Mouse (Mus musculus) hindbrain, embryonic 12.5 days (tissue): Measurements from ENCODE around the gene Specc1. TPM values are rescaled to one million over a fixed set of nuclear protein-coding genes. Genes with fewer than 3 reads are reported as not detected.

Experiments used
- ATAC-seq: fragments of 200-750 bp; cut with Nextera tagmentation; 2 replicates; pipeline ENCODE4 v1.8.0; 2017; ENCODE audit warnings: moderate TSS enrichment; ENCODE audit not compliant: low FRiP score
- H3K27ac ChIP-seq: fragments of 300-500 bp; sonication (generic); 2 replicates; pipeline ENCODE4 v1.5.1; 2016; ENCODE audit warnings: mild to moderate bottlenecking
- H3K27me3 ChIP-seq: fragments of 300-500 bp; sonication (generic); 2 replicates; pipeline ENCODE4 v1.6.1; 2016; ENCODE audit warnings: mild to moderate bottlenecking
- H3K36me3 ChIP-seq: fragments of 300-500 bp; sonication (generic); 2 replicates; pipeline ENCODE4 v1.6.1; 2016; ENCODE audit warnings: mild to moderate bottlenecking
- H3K4me1 ChIP-seq: fragments of 300-500 bp; sonication (generic); 2 replicates; pipeline ENCODE4 v1.6.1; 2016
- H3K4me2 ChIP-seq: fragments of 300-500 bp; sonication (generic); replicated peaks from 2 replicates; pipeline ENCODE4 v1.6.1; 2016; ENCODE audit warnings: mild to moderate bottlenecking
- H3K4me3 ChIP-seq: fragments of 300-500 bp; sonication (generic); 2 replicates; pipeline ENCODE4 v1.5.1; 2016; ENCODE audit warnings: mild to moderate bottlenecking
- H3K9ac ChIP-seq: fragments of 300-500 bp; sonication (generic); 2 replicates; pipeline ENCODE4 v1.6.1; 2016; ENCODE audit warnings: mild to moderate bottlenecking, moderate library complexity
- H3K9me3 ChIP-seq: fragments of 300-500 bp; sonication (generic); replicated peaks from 2 replicates; pipeline ENCODE4 v1.6.1; 2016; ENCODE audit warnings: mild to moderate bottlenecking
- WGBS: fragments of 180-500 bp; shearing (Covaris S2); methylation state at CpG from one replicate; pipeline ENCODE4 v1.1.7; 2016; 5-methylcytosine and 5-hydroxymethylcytosine counted together
- polyA plus RNA-seq: library from polyadenylated mRNA; unstranded; fragments of >200 nt; fragmentation: Nextera tagmentation; extraction: Ambion mirVana; gene quantifications from 2 replicates; pipeline ENCODE4 v1.2.1, GENCODE M21; 2016

Gene Specc1
- polyA plus RNA-seq, 1 experiment from 2014 or later, result 15.7 TPM

DNA sequence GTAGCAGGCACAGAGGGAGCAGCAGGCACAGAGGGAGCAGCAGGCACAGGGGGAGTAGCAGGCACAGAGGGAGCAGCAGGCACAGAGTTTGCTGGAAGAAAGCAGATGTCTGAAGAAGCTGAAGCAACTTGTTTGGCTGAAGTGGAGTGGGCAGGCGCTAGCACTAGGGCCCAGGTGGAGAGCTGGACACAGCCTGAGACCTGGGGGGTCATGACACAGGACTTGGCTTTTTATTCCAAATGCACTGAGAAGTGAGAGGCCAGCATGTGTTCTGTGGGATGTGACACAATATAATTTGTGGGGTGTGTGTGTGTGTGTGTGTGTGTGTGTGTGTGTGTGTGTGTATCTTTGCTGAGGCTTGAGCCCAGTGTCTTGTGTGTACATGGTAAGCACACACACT, 64.3 kb downstream of the Specc1 start:
- Histone ChIP-seq H3K4me3 (no peak overlapping the region), H3K4me1 (peaks cover 8% of the 10 kb centered on the region), H3K27me3 (no peaks in the 10 kb centered on the region), H3K9ac (no peak overlapping the region), H3K36me3 (no peaks in the 10 kb centered on the region), H3K4me2 (no peak overlapping the region), H3K27ac (no peak overlapping the region), H3K9me3 (no peaks in the 10 kb centered on the region)
- ATAC-seq, result no peak
- WGBS, result 83% methylated on average over 1 of the region's 1 CpGs

DNA sequence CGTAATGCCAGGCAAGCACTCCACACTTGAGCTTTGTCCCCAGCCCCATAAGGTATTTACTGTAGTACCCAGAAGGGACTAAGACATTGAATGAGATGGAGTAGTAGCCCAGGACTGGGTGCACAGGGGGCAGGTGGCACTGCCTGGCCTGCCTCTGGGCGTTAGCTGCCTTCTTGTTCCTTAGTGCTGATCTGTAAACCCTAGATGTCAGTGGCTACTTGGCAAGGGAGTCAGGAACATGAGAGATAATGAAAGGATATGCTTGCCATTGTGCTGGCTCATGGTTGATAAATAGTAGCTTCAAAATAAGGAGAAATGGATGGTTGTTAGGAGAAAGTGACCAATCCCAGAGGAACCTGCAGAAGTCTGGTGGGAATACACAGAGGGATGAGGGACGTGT, 65.5 kb downstream of the Specc1 start:
- Histone ChIP-seq H3K4me1 (peaks cover 8% of the 10 kb centered on the region), H3K27me3 (no peaks in the 10 kb centered on the region), H3K36me3 (no peaks in the 10 kb centered on the region), H3K4me2 (no peak overlapping the region), H3K4me3 (no peak overlapping the region), H3K27ac (no peak overlapping the region), H3K9me3 (no peaks in the 10 kb centered on the region), H3K9ac (no peak overlapping the region)
- 93% methylated on average over 3 of the region's 3 CpGs for WGBS
- ATAC-seq, result no peak

DNA sequence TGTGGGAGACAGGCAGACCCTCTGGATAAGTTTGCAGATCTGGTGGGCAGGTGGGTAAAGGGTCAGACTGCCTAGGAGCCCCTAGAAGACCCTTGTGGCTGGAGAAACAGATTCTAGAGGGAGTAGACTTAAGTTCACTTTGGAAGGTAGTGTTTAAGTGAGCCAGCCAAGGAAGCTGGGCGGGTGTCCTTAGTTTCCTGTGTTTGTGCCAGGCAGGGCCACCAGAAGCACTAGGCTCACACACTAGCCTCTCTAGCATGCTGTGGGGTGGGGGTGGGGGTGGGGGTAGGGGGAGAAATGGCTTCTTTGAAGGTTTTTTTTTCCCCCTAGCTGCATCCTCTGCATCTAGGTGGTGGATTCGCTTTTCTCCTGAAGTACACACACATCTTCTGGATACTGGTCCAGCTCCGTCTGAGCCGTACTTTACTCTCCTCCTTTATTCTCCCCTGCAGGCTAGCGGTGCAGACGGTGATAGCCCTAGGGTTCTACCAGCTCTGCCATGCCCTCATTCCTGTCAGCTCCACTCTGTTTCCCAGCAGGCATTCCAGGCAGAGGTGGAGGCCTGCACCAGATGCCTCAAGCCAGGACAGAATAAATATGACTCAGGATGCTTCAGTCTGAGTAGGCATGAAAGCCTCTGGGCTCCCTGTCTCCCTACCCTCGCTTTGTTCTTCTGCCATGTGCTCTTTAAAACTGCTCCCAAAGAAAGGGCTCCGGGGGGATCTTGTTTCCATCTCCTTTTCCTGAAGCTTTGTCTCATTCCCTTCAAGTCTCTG, 66.3 kb downstream of the Specc1 start:
- Histone ChIP-seq H3K9ac (no peak overlapping the region), H3K27me3 (no peaks in the 10 kb centered on the region), H3K4me2 (no peak overlapping the region), H3K9me3 (no peaks in the 10 kb centered on the region), H3K27ac (no peak overlapping the region), H3K36me3 (no peaks in the 10 kb centered on the region), H3K4me3 (no peak overlapping the region), H3K4me1 (peaks cover 8% of the 10 kb centered on the region)
- no peak for ATAC-seq
- 70% methylated on average over 8 of the region's 8 CpGs for WGBS

DNA sequence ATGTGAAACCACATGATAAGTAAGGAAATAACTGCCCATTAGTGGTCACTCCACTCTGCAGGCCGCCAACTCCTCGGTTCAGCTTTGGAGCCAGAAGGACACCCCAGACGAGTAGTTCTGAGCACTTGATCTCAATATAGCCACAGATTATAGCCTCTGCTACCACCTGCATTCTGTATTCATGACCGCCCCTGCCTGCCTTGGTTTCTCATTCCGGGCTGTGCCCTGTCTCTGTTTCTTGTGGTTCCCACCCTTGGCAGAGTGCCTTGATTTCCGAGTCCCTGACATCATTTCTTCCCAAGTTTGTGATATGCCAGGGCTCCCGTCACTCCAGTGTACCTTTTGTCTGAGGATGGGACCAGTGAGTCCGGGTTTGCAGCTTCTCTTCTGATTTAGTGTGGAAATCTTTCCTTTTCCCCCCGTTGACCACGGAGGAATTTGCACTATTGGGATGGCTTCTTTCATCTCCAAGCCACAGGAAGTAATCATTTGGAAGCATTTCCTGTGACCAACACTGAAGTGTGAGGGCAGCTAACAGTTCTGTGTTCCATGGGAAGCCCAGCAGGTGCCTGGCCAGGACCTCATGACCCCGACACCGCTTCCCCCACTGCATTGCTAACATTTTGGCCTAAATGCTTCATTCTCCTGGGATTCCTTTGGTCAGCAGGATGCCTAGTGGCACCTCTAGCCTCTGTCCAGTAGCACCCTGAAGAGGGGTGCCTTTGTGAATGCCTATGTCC, 67.1 kb downstream of the Specc1 start:
- H3K4me3 ChIP-seq, result no peak overlapping the region
- H3K27ac ChIP-seq, result peak overlapping the region; percentile 60
- H3K4me1 ChIP-seq, result peaks cover 8% of the 10 kb centered on the region
- H3K9me3 ChIP-seq, result no peaks in the 10 kb centered on the region
- ATAC-seq, result no peak
- 84% methylated on average over 12 of the region's 12 CpGs for WGBS
- no peak overlapping the region for H3K4me2 ChIP-seq
- H3K9ac ChIP-seq, result no peak overlapping the region
- no peaks in the 10 kb centered on the region for H3K36me3 ChIP-seq
- H3K27me3 ChIP-seq, result no peaks in the 10 kb centered on the region

DNA sequence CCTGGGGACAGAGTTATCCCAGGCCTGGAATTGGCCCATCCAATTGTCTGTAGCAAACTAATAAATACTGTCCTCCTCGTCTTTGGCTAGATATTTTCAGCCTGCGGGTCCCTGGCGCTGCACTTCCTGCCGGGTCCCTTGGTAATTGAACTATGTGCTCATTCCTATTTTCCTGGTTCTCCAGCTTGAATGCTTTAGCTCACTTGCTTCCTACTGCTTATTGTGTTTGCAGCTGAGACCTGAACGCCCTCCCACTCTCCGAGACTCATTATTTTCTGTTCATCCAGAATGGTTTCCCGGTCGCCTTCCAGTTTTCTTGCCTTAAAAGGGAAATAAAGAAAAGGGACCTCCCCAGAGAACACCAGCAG, 67.7 kb downstream of the Specc1 start:
- no peak overlapping the region for H3K4me2 ChIP-seq
- ATAC-seq, result no peak
- peaks cover 8% of the 10 kb centered on the region for H3K4me1 ChIP-seq
- H3K36me3 ChIP-seq, result no peaks in the 10 kb centered on the region
- H3K27ac ChIP-seq, result peak overlapping the region; percentile 60
- H3K27me3 ChIP-seq, result no peaks in the 10 kb centered on the region
- no peak overlapping the region for H3K4me3 ChIP-seq
- H3K9ac ChIP-seq, result no peak overlapping the region
- 43% methylated on average over 8 of the region's 8 CpGs for WGBS
- no peaks in the 10 kb centered on the region for H3K9me3 ChIP-seq

DNA sequence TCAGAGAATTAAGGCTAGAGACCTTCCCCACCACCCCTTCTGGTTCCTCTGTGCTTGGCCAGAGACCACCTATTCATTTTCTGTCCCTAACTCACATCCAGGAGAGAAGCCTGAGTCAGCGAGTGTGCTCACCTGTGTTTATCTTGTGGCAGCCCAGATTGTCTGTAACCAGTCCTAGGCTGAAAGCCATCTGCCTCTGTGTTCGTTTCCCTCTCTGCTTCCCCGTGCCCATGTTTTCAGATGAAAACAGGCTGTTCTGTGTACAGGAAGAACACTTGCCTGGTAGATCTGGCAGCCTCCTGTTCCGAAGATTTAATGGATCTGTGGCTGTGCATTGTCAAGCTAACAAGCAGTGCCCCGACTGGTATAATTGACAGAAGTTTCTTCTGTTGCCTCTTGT, 68.4 kb downstream of the Specc1 start:
- no peaks in the 10 kb centered on the region for H3K36me3 ChIP-seq
- no peak overlapping the region for H3K9ac ChIP-seq
- no peak overlapping the region for H3K4me2 ChIP-seq
- 78% methylated on average over 5 of the region's 5 CpGs for WGBS
- H3K27ac ChIP-seq, result no peak overlapping the region
- H3K9me3 ChIP-seq, result no peaks in the 10 kb centered on the region
- no peak for ATAC-seq
- H3K27me3 ChIP-seq, result no peaks in the 10 kb centered on the region
- H3K4me1 ChIP-seq, result peaks cover 11% of the 10 kb centered on the region
- H3K4me3 ChIP-seq, result no peak overlapping the region

DNA sequence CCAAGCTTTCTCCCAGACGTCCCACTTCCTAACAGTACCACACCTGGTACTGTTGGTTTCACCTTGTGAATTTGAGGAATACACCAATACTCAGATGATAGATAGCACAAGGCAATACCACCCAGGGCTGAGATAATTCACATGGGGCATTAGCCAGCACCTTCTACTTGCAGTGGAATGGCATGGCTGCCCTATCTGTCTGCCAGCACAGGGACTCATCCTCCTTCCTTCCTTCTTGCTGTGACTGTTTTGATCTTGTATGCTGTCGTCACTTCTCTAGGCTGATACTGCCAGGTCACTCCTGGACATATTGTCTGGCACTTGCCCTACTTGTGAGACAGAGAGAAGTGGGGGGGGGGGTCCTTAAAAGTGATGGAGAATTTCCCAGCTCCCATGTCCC, 69.2 kb downstream of the Specc1 start:
- no peak overlapping the region for H3K4me2 ChIP-seq
- WGBS, result 91% methylated on average over 2 of the region's 2 CpGs

DNA sequence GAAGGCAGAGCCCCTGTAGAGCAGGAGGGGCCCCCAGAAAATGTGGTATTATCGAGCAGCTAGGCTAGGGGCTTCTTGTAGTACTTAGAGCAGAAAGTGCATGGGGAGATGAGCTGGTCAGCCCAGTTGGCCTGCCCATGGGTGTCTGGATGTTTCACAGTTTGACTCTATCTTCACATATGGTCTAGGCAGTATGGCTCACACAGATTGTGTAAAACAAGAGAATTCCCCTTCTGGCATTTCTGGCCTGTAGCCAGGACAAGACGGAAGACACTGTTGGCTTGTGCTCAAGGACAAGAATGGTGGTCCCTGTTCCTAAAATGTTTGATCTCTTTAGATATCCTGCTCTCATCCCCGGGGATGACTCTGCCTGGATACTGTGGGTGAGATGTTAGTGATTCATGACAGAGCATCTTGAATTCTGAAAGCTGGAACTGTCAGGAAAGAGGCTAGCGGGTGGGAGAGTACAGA, 69.8 kb downstream of the Specc1 start:
- 80% methylated on average over 4 of the region's 4 CpGs for WGBS
- no peaks in the 10 kb centered on the region for H3K9me3 ChIP-seq
- no peaks in the 10 kb centered on the region for H3K36me3 ChIP-seq
- no peak for ATAC-seq
- no peak overlapping the region for H3K27ac ChIP-seq
- no peak overlapping the region for H3K9ac ChIP-seq
- H3K4me1 ChIP-seq, result peaks cover 18% of the 10 kb centered on the region
- no peak overlapping the region for H3K4me2 ChIP-seq
- no peak overlapping the region for H3K4me3 ChIP-seq
- no peaks in the 10 kb centered on the region for H3K27me3 ChIP-seq

More for the DNA sequence above, 69.2 kb downstream of the Specc1 start:
- ATAC-seq, result no peak
- Histone ChIP-seq H3K27ac (no peak overlapping the region), H3K36me3 (no peaks in the 10 kb centered on the region), H3K4me1 (peaks cover 18% of the 10 kb centered on the region), H3K27me3 (no peaks in the 10 kb centered on the region), H3K9ac (no peak overlapping the region), H3K9me3 (no peaks in the 10 kb centered on the region), H3K4me3 (no peak overlapping the region)

DNA sequence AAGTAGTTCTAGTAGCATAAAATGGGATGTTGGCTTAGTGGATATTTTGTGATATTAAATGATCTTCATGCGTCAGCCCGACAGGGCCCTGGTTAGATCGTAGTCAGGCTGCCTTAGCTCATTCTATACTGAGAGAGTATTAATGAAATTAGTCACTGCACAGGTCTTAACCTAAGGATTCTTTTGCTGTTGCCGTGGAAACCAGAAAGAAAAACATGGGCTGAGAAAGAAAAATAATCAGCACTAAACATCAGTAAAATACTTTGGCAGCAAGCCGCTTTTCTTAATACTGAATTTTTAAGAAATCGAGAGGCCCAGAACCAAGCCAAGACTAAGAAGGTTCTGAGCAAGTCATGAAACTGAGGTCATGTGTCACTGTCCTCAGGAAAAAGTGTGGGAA, 70.7 kb downstream of the Specc1 start:
- H3K36me3 ChIP-seq, result no peaks in the 10 kb centered on the region
- H3K27me3 ChIP-seq, result no peaks in the 10 kb centered on the region
- H3K4me2 ChIP-seq, result no peak overlapping the region
- H3K27ac ChIP-seq, result no peak overlapping the region
- ATAC-seq, result no peak
- 77% methylated on average over 6 of the region's 6 CpGs for WGBS
- peaks cover 18% of the 10 kb centered on the region for H3K4me1 ChIP-seq
- no peak overlapping the region for H3K9ac ChIP-seq
- no peak overlapping the region for H3K4me3 ChIP-seq
- H3K9me3 ChIP-seq, result no peaks in the 10 kb centered on the region

DNA sequence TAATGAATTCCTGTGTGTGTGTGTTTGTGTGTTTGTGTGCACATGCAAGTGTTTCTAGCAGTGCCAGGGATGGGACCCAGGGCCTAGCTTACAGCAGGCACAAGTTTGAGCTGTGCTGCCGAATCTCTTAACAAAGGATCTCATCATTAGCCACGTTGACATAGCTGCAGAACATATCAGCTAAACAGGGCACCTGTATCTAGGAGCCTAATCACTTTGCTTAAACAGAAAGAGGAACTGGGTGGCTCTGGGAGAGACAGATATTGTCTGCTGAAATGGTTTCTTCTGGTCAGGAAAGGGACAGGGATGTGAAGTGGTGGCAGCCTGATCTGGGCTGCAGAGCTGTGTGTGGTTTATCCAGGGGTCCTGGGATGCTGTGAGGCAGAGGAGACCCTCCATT, 71.1 kb downstream of the Specc1 start:
- Histone ChIP-seq H3K9ac (no peak overlapping the region), H3K36me3 (no peaks in the 10 kb centered on the region), H3K4me1 (peaks cover 18% of the 10 kb centered on the region), H3K4me2 (no peak overlapping the region), H3K27me3 (no peaks in the 10 kb centered on the region), H3K27ac (no peak overlapping the region), H3K4me3 (no peak overlapping the region), H3K9me3 (no peaks in the 10 kb centered on the region)
- no peak for ATAC-seq
- WGBS, result 57% methylated on average over 2 of the region's 2 CpGs

DNA sequence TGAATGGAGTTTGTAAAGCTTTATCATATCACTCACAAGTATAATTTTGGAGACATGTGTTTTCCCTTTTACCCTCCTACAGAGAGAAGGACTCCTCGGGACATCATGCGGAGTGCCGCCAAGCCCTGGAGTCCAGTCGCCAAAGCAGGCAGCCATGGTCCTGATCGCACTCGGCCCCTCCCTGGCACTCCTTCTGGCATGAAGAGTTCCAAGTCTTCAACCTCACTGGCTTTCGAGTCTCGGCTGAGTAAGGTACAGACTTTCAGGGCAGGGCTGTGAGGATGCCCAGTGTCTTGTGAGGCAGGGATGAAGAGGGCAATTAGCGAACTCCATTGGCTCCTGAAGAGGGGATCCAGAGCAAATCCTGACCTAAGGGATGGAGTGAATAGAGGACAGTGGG, 72.6 kb downstream of the Specc1 start:
- no peaks in the 10 kb centered on the region for H3K36me3 ChIP-seq
- ATAC-seq, result no peak
- peaks cover 13% of the 10 kb centered on the region for H3K4me1 ChIP-seq
- H3K27me3 ChIP-seq, result no peaks in the 10 kb centered on the region
- WGBS, result 86% methylated on average over 9 of the region's 9 CpGs
- H3K4me2 ChIP-seq, result no peak overlapping the region
- no peak overlapping the region for H3K27ac ChIP-seq
- H3K4me3 ChIP-seq, result no peak overlapping the region
- H3K9me3 ChIP-seq, result no peaks in the 10 kb centered on the region
- no peak overlapping the region for H3K9ac ChIP-seq

DNA sequence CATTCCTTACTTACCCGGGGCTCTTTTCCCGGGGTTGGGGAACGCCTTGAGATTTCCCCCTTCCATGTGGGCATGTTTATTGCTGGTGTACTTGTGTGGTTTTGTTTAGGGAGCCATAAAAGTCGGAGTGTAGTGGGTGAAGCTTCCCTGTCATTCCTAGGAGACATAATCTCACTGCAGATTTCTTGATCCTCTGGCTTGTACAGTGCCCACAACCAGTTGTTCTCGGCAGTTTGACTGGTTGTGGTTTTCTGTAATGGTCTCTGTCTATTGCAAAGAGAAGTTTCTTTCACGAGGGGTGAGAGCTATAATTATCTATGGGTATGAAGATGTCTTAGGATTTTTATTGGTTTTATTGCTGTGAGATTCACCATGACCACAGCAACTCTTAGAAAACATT, 78.0 kb downstream of the Specc1 start:
- no peak overlapping the region for H3K4me3 ChIP-seq
- no peak overlapping the region for H3K9ac ChIP-seq
- no peak for ATAC-seq
- H3K4me1 ChIP-seq, result peaks cover 10% of the 10 kb centered on the region; the same call in 1 of the 2 replicates
- no peaks in the 10 kb centered on the region for H3K27me3 ChIP-seq
- H3K4me2 ChIP-seq, result no peak overlapping the region
- no peaks in the 10 kb centered on the region for H3K9me3 ChIP-seq
- no peaks in the 10 kb centered on the region for H3K36me3 ChIP-seq
- 79% methylated on average over 6 of the region's 6 CpGs for WGBS
- no peak overlapping the region for H3K27ac ChIP-seq

DNA sequence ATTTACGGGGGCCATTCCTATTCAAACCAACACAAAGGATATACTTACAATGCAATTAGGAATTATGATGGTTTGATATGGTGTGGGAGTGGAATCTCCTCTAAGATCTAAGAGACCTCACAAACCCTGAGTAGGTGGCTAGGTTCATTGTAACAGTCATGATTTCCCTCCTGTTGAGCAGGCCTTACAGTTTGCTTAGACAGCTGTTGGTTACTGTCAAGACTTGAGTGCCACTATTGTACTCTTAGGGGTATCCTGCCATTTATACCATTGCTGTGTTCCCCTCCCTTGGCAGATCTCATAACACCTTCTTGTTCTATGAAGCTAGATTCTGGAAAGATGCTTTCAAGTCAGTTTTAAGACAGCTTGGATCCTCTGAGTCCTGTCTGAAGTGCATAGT, 78.7 kb downstream of the Specc1 start:
- no peak overlapping the region for H3K4me2 ChIP-seq
- no peak overlapping the region for H3K27ac ChIP-seq
- H3K4me3 ChIP-seq, result no peak overlapping the region
- no peaks in the 10 kb centered on the region for H3K27me3 ChIP-seq
- 95% methylated on average over 1 of the region's 1 CpGs for WGBS
- no peaks in the 10 kb centered on the region for H3K36me3 ChIP-seq
- H3K9ac ChIP-seq, result no peak overlapping the region
- 0 out of 2 replicates have a peak, but pooled peaks cover 4% of the 10 kb centered on the region for H3K4me1 ChIP-seq
- H3K9me3 ChIP-seq, result no peaks in the 10 kb centered on the region
- no peak for ATAC-seq
